Mouse (Mus musculus) neural tube, postnatal 0 days (tissue): ENCODE data around the gene 4931414P19Rik. TPM values are rescaled to one million over a fixed set of nuclear protein-coding genes. Genes with fewer than 3 reads are reported as not detected.

Source experiments
- microRNA counts: library from miRNA; unstranded; fragments of <30 nt; microRNA quantifications from one replicate; lab custom pipeline; 2015
- microRNA-seq: library from miRNA; unstranded; fragments of <30 nt; microRNA quantifications from one replicate; pipeline ENCODE4, GENCODE M21; 2016
- polyA plus RNA-seq: library from polyadenylated mRNA; unstranded; fragments of >200 nt; fragmentation: Nextera tagmentation; extraction: Ambion mirVana; gene quantifications from 2 replicates; pipeline ENCODE4 v1.2.1, GENCODE M21; 2015

4931414P19Rik gene
- polyA plus RNA-seq: 3.2 and 4.7 TPM in 2 replicates

GRCm38 (mm10) chr14:54605752-54606321 is at the start of gene 4931414P19Rik:
4931414P19Rik (minus strand) TSS chr14:54605993.

GRCm38 (mm10) chr14:54641305-54641969 is 35.6 kb upstream of the 4931414P19Rik start, which contains the start of gene Cdh24:
Cdh24 (minus strand) TSS chr14:54641364.

GRCm38 (mm10) chr14:54640946-54641304 is 35.1 kb upstream of the 4931414P19Rik start, which contains the start of gene Gm17606:
Gm17606 (plus strand) TSS chr14:54640952.

GRCm38 (mm10) chr14:54621133-54621532 is 15.3 kb upstream of the 4931414P19Rik start, which contains the start of gene Psmb11:
Psmb11 (plus strand) TSS chr14:54621433.

GRCm38 (mm10) chr14:54617897-54618365 is 12.1 kb upstream of the 4931414P19Rik start, which contains the start of gene Psmb5:
Psmb5 (minus strand) TSS chr14:54618022.

GRCm38 (mm10) chr14:54577089-54577982 is 28.5 kb downstream of the 4931414P19Rik start, which contains the start of gene Ajuba:
Ajuba (minus strand) TSS chr14:54577558.

GRCm38 (mm10) chr14:54553975-54554769 is 51.6 kb downstream of the 4931414P19Rik start, which contains the start of gene Haus4:
Haus4 (minus strand) TSS chr14:54554616.

MicroRNAs within 50 kb of the gene (microRNA counts, 519-probe panel; counts per million panel counts)
- 40.5 counts per million for microRNA mmu-miR-686 (lab: Ali Mortazavi, UCI)

Small RNAs within 50 kb of the gene (microRNA-seq; reads per million reads assigned to microRNA genes)
- gene Mir686 (not detected), gene Mir6948 (not detected)

Other genes with a start within 250 kb of the 4931414P19Rik start
- 75.3 and 75.9 TPM in 2 replicates for gene Oxa1l, start 245.2 kb downstream of the 4931414P19Rik start, polyA plus RNA-seq
- 4.7 and 5.0 TPM in 2 replicates for gene Slc7a7, start 188.2 kb downstream of the 4931414P19Rik start, polyA plus RNA-seq
- gene Mrpl52, start 179.1 kb downstream of the 4931414P19Rik start, polyA plus RNA-seq: 297 and 329 TPM in 2 replicates
- 56.7 and 58.8 TPM in 2 replicates for gene Mmp14, start 174.4 kb downstream of the 4931414P19Rik start, polyA plus RNA-seq
- gene Lrp10, start 141.9 kb downstream of the 4931414P19Rik start, polyA plus RNA-seq: 40.6 and 41.8 TPM in 2 replicates
- 23.2 and 23.7 TPM in 2 replicates for gene Rem2, start 129.9 kb downstream of the 4931414P19Rik start, polyA plus RNA-seq
- gene Prmt5, start 88.5 kb downstream of the 4931414P19Rik start, polyA plus RNA-seq: 72.7 and 80.7 TPM in 2 replicates
- gene Haus4, start 51.4 kb downstream of the 4931414P19Rik start, polyA plus RNA-seq: 23.6 and 23.9 TPM in 2 replicates
- 4.7 and 4.9 TPM in 2 replicates for gene Ajuba, start 28.4 kb downstream of the 4931414P19Rik start, polyA plus RNA-seq
- gene Psmb5, start 12.0 kb upstream of the 4931414P19Rik start, polyA plus RNA-seq: 419 and 456 TPM in 2 replicates
- 0.04 and 0.34 TPM in 2 replicates for gene Psmb11, start 15.4 kb upstream of the 4931414P19Rik start, polyA plus RNA-seq
- not detected in 2 replicates for gene Gm17606, start 35.0 kb upstream of the 4931414P19Rik start, polyA plus RNA-seq
- 12.4 and 12.7 TPM in 2 replicates for gene Cdh24, start 35.4 kb upstream of the 4931414P19Rik start, polyA plus RNA-seq
- gene 1700123O20Rik, start 80.2 kb upstream of the 4931414P19Rik start, polyA plus RNA-seq: 61.4 and 65.9 TPM in 2 replicates
- gene Acin1, start 80.9 kb upstream of the 4931414P19Rik start, polyA plus RNA-seq: 92.8 and 99.3 TPM in 2 replicates
- gene Gm29776, start 92.8 kb upstream of the 4931414P19Rik start, polyA plus RNA-seq: 0.22 and 0.23 TPM in 2 replicates
- 0.17 TPM in 1 of 2 replicates, not detected in the other for gene Cebpe, start 106.2 kb upstream of the 4931414P19Rik start, polyA plus RNA-seq
- gene Slc7a8, start 176.0 kb upstream of the 4931414P19Rik start, polyA plus RNA-seq: 5.2 and 6.2 TPM in 2 replicates
- not detected in 2 replicates for gene Rnf212b, start 208.1 kb upstream of the 4931414P19Rik start, polyA plus RNA-seq